Mouse (Mus musculus): ENCODE data around the gene Eef2. TPM values are rescaled to one million over a fixed set of nuclear protein-coding genes. Genes with fewer than 3 reads are reported as not detected.

Gene Eef2
- 2,569 TPM for total RNA-seq (2023)

GRCm38 (mm10) chr10:81176466-81177271 lies at the start of gene Eef2:
Gene Eef2, plus strand, starts transcription at chr10:81176631.

DNA sequence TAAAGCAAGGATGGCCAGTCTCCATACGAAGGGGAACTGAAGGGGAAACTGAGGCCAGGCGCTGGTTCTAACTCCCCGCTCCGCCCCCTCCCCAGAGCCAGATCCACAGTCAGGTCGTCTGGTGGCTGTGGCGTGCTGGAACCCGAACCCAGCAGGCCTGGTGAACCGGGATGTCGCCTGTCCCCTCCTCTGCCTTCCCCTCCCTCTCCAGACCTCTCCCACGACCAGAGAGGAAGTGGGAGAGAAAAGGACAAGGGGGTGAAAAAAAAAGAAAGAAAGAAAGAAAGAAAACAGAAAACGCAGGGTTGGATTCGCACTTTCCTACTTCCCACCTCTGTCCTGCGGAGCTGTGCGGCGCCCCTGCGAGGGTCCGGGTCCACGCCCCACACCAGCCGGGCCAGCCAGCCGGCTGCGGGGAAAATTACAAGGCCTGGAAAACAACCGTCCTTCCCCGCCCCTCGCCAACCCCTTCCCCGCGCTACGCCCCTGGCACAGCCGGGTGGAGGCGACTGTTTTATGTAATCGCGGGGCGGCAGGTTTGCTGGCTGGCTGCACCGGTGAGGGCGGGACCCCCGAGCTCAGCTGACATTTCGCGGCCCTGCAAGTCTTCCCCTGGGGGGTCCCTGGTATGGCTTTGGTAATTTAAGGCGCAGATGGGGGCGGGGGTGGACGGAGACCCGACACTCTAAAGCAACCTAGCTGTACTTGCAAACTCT lies 41.3 kb upstream of the Eef2 start, which contains the start of gene Zbtb7a:
Zbtb7a (plus strand) TSS at position 255 of the 716 bp plus-strand sequence.

GRCm38 (mm10) chr10:81167200-81168086 lies 9.0 kb upstream of the Eef2 start, which contains the start of gene Pias4:
Gene Pias4, minus strand, starts transcription at chr10:81167923.

GRCm38 (mm10) chr10:81182336-81183333 lies 6.2 kb downstream of the Eef2 start, which contains the start of gene Dapk3:
Gene Dapk3, plus strand, starts transcription at chr10:81183005.

DNA sequence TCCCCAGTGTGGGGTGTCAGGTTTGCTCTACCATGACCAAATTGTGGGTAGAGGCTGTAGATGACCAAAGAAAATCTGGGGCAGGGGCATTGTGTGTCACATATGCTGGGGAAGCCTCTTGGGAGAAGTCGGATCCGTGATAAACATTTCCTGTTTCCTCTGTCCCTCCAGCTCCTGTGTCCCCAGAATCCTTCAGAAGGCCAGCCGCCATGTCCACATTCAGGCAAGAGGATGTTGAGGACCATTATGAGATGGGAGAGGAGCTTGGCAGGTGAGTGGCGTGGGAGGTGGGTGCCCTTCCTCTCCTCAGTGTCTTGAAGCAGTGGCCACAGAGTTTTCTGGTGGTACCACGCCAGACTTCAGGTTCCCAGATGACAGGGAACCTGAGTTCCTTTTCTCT lies 7.4 kb downstream of the Eef2 start, which contains the start of gene 4930442H23Rik:
4930442H23Rik (minus strand) TSS at position 45 of the 400 bp plus-strand sequence.

GRCm38 (mm10) chr10:81201807-81202758 lies 25.7 kb downstream of the Eef2 start, which contains the start of gene Nmrk2:
Gene Nmrk2, minus strand, starts transcription at chr10:81202051.

DNA sequence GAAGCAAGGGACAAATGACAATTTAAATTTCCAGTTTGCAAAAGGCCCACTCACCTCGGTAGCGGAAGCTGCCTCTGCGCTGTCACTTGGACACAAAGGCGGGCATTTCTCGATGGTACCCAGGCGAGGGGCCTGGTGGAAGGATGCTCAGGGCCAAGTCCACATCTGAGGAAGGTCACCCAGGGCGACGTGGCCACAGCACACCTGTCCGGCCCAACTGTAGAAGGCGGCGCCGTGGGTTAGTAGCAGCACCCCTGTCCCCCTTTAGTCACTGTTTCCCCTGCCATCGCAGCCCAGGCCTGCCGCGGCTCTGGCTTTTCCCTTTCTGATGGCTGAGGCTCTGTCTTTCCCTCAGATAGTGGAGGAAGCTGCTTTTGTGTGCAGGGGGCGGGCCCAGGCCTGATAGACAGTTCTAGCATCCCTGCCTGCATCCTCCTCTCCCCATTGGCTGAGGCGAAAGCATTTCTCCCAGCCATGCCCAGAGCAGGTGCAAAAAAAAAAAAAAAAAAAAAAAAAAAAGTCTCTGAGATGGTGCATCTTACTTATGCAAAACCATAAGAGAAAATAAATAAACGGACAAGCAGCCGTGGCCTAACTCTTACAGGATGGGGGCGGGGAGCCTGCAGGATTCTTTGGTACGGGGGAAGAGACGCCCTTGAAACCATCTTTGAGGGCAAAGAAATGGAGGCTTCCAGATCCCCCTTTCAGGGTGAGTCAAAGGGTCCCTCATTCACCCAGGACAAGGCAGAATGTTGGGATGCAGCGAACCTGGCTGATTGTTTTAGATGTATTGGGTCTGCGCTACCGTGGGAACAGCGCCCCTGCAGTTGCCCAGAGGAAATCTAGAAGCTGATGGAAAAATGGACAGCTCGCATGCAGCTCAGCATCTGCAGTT lies 54.3 kb downstream of the Eef2 start, which contains the start of gene Atcay:
Atcay (minus strand) TSS at position 396 of the 895 bp plus-strand sequence.

Other genes with a start within 250 kb of the Eef2 start
- gene Gadd45b, start 246.6 kb upstream of the Eef2 start, total RNA-seq (2023) = 20.3 TPM
- gene Gng7, start 161.7 kb upstream of the Eef2 start, total RNA-seq (2023) = not detected
- gene Diras1, start 151.0 kb upstream of the Eef2 start, total RNA-seq (2023) = not detected
- gene Slc39a3, start 139.2 kb upstream of the Eef2 start, total RNA-seq (2023) = 16.8 TPM
- 52.5 TPM for gene Sgta, start 116.5 kb upstream of the Eef2 start, total RNA-seq (2023)
- gene Thop1, start 106.6 kb upstream of the Eef2 start, total RNA-seq (2023) = 11.8 TPM
- not detected for gene Creb3l3, start 77.8 kb upstream of the Eef2 start, total RNA-seq (2023)
- gene Map2k2, start 70.7 kb upstream of the Eef2 start, total RNA-seq (2023) = 113 TPM
- gene Zbtb7a, start 41.4 kb upstream of the Eef2 start, total RNA-seq (2023) = 75.4 TPM
- gene Pias4, start 8.7 kb upstream of the Eef2 start, total RNA-seq (2023) = 41.2 TPM
- gene Dapk3, start 6.4 kb downstream of the Eef2 start, total RNA-seq (2023) = 63.4 TPM
- not detected for gene 4930442H23Rik, start 7.2 kb downstream of the Eef2 start, total RNA-seq (2023)
- gene Nmrk2, start 25.4 kb downstream of the Eef2 start, total RNA-seq (2023) = 0.37 TPM
- gene Atcay, start 54.2 kb downstream of the Eef2 start, total RNA-seq (2023) = 0.12 TPM
- gene Zfr2, start 56.5 kb downstream of the Eef2 start, total RNA-seq (2023) = 6.8 TPM
- gene Matk, start 76.3 kb downstream of the Eef2 start, total RNA-seq (2023) = 21.5 TPM
- 123 TPM for gene Mrpl54, start 90.3 kb downstream of the Eef2 start, total RNA-seq (2023)
- 27.2 TPM for gene Apba3, start 90.3 kb downstream of the Eef2 start, total RNA-seq (2023)
- 4.8 TPM for gene Tjp3, start 115.0 kb downstream of the Eef2 start, total RNA-seq (2023)
- gene Pip5k1c, start 116.3 kb downstream of the Eef2 start, total RNA-seq (2023) = 106 TPM
- gene Cactin, start 144.5 kb downstream of the Eef2 start, total RNA-seq (2023) = 48.0 TPM
- 39.9 TPM for gene Tbxa2r, start 152.1 kb downstream of the Eef2 start, total RNA-seq (2023)
- gene Gipc3, start 166.6 kb downstream of the Eef2 start, total RNA-seq (2023) = not detected
- 41.6 TPM for gene Hmg20b, start 173.8 kb downstream of the Eef2 start, total RNA-seq (2023)
- 4.8 TPM for gene Mfsd12, start 180.9 kb downstream of the Eef2 start, total RNA-seq (2023)
- gene 4930404N11Rik, start 189.2 kb downstream of the Eef2 start, total RNA-seq (2023) = 5.7 TPM
- gene Fzr1, start 201.9 kb downstream of the Eef2 start, total RNA-seq (2023) = 30.6 TPM
- 44.9 TPM for gene Dohh, start 207.8 kb downstream of the Eef2 start, total RNA-seq (2023)
- 5.8 TPM for gene Gm48551, start 207.8 kb downstream of the Eef2 start, total RNA-seq (2023)
- 4.2 TPM for gene Gm48552, start 212.4 kb downstream of the Eef2 start, total RNA-seq (2023)
- gene Smim24, start 216.4 kb downstream of the Eef2 start, total RNA-seq (2023) = 5.3 TPM